In the genomic region with DNA sequence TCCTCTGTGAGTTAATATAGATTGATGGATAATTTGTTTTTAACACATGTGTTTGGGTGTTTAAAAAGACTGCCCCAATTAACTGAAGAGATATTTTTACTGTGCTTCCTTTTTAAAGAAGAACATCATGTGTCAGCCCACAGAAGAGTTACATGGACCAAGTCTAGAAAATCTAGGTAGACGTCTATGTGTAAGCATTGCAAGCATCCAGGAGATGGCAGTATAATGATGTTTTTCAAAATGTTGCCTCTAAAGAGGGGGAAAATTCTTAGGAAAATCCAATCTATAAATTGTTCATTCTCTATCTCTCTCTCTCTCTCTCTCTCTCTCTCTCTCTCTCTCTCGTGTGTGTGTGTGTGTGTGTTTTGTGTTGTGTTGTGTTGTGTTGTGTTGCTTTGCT, we compare ENCODE assay signal across 12 mouse cellular contexts. TPM values are rescaled to one million over a fixed set of nuclear protein-coding genes. Genes with fewer than 3 reads are reported as not detected.
DNase-seq lines count a peak whose midpoint lies in the region; TF ChIP-seq lines count a peak whose summit lies in the region.
"Had no signal": no experiment of that assay in that cellular context is flagged by ENCODE, and none has a peak within 500 bp of the region (broad histone marks: within the 10 kb centered on the region; RNA-seq: fewer than 3 reads in every experiment).

No protein-coding gene starts in this region.

- H3K27ac ChIP-seq in left cerebral cortex, adult 2 months = no peak overlapping the region
- H3K27ac ChIP-seq: limb, embryonic 12.5 days had no signal

- peak; percentile 62 for TF ChIP-seq CTCF in left cerebral cortex, adult 2 months (IDR thresholded peaks at IDR 0.05)

- H3K4me3 ChIP-seq in left cerebral cortex, adult 2 months = no peak overlapping the region
- H3K4me3 ChIP-seq: limb, embryonic 12.5 days; myocyte had no signal

- DNase-seq in cerebellum, postnatal 10 days = peak; percentile 20 to 36
- DNase-seq in cerebellum, postnatal 25 days = no peak
- no peak for DNase-seq in left cerebral cortex, adult 2 months (ENCODE audit: extremely low spot score in 1 of 2, low spot score in 2 of 2)
- DNase-seq in left cerebral cortex, adult 18-20 months (ENCODE audit: low spot score in 2 of 2) = no peak
- peak; percentile 43 for DNase-seq in R1 (ENCODE audit: low read depth, low spot score)
- DNase-seq in lung, postnatal 25 days (ENCODE audit: low spot score) = peak; percentile 13
- no peak for DNase-seq in adrenal gland, postnatal 10 days
- DNase-seq in kidney, postnatal 10 days = no peak
- DNase-seq: kidney, adult 11 months; spleen, adult 18-20 months had no signal

- intact Hi-C loops in left cerebral cortex, adult 2 months (cut with DNase I) = loop anchor here (2.0 kb wide), 1 partner anchor 1123 kb away; no protein-coding TSS in a partner anchor

RNA-seq across cellular contexts. Expression of a gene that starts 22.2 kb away (rescaled TPM):
- 1 to 10 TPM; 2.2 to 2.7 TPM for total RNA-seq in left cerebral cortex, adult 2 months (2021)
- 1 to 10 TPM; 1.3 to 2.1 TPM for total RNA-seq in left cerebral cortex, adult 18-20 months (2021)
- total RNA-seq in adrenal gland, postnatal 10 days (2021) = 1 to 10 TPM; 9.3 TPM

RNA-seq across cellular contexts. Expression of a gene that starts 22.6 kb away (rescaled TPM):
- under 1 TPM; 0.65 to 0.81 TPM for total RNA-seq in left cerebral cortex, adult 2 months (2021)
- under 1 TPM; 0.35 to 0.74 TPM for total RNA-seq in left cerebral cortex, adult 18-20 months (2021)
- 1 to 10 TPM; 6.4 to 6.6 TPM for total RNA-seq in adrenal gland, postnatal 10 days (2021)

RNA-seq across cellular contexts. Expression of a gene that starts 30.3 kb away (rescaled TPM):
- 100 to 1,000 TPM; 252 to 283 TPM for total RNA-seq in left cerebral cortex, adult 2 months (2021)
- total RNA-seq in left cerebral cortex, adult 18-20 months (2021) = 100 to 1,000 TPM; 308 to 322 TPM
- 100 to 1,000 TPM; 429 to 446 TPM for total RNA-seq in adrenal gland, postnatal 10 days (2021)

RNA-seq across cellular contexts. Expression of a gene that starts 57.5 kb away (rescaled TPM):
- total RNA-seq in left cerebral cortex, adult 2 months (2021) = 10 to 100 TPM; 20.1 to 21.7 TPM
- total RNA-seq in left cerebral cortex, adult 18-20 months (2021) = 10 to 100 TPM; 20.7 to 21.8 TPM
- 10 to 100 TPM; 27.8 to 31.8 TPM for total RNA-seq in adrenal gland, postnatal 10 days (2021)

Comparison
In these comparisons a context has a peak if more than half of its experiments do, and no peak if none do; other contexts are left out.
1. DNase-seq: peak in cerebellum, postnatal 10 days (2 of 2), R1 (single experiment) and lung, postnatal 25 days (single experiment); none in cerebellum, postnatal 25 days (0 of 2), left cerebral cortex, adult 2 months (0 of 2), left cerebral cortex, adult 18-20 months (0 of 2), adrenal gland, postnatal 10 days (single experiment) and kidney, postnatal 10 days (single experiment).
2. RNA of a gene that starts 22.6 kb away (total RNA-seq): 6.4 to 6.6 TPM in adrenal gland, postnatal 10 days; 0.65 to 0.81 TPM in left cerebral cortex, adult 2 months and 0.35 to 0.74 TPM in left cerebral cortex, adult 18-20 months; every median in the first group is over 4 times any median in the second.